Mouse (Mus musculus) limb, embryonic 12.5 days (tissue): ENCODE results near the gene Ppm1h. TPM values are rescaled to one million over a fixed set of nuclear protein-coding genes. Genes with fewer than 3 reads are reported as not detected.
A peak's percentile ranks its signal among the peaks of the same experiment; 100 is the strongest.

Experiments used
- ATAC-seq: fragments of 200-750 bp; cut with Nextera tagmentation; 2 replicates; pipeline ENCODE4 v1.8.0; 2017; ENCODE audit warnings: low read depth, moderate TSS enrichment; ENCODE audit not compliant: insufficient number of reproducible peaks, insufficient read depth, low FRiP score, low TSS enrichment
- H3K27ac ChIP-seq: fragments of 300-500 bp; sonication (generic); 2 replicates; pipeline ENCODE4 v1.5.1; 2016; ENCODE audit warnings: mild to moderate bottlenecking, moderate library complexity
- H3K27me3 ChIP-seq: fragments of 300-500 bp; sonication (generic); 2 replicates; pipeline ENCODE4 v1.6.1; 2016; ENCODE audit warnings: mild to moderate bottlenecking, moderate library complexity
- H3K36me3 ChIP-seq: fragments of 300-500 bp; sonication (generic); 2 replicates; pipeline ENCODE4 v1.6.1; 2016; ENCODE audit warnings: mild to moderate bottlenecking, moderate library complexity
- H3K4me1 ChIP-seq: fragments of 300-500 bp; sonication (generic); replicated peaks from 2 replicates; pipeline ENCODE4 v1.6.1; 2016
- H3K4me2 ChIP-seq: fragments of 300-500 bp; sonication (generic); 2 replicates; pipeline ENCODE4 v1.6.1; 2016; ENCODE audit warnings: mild to moderate bottlenecking, moderate library complexity
- H3K4me3 ChIP-seq: fragments of 300-500 bp; sonication (generic); replicated peaks from 2 replicates; pipeline ENCODE4 v1.5.1; 2016; ENCODE audit warnings: mild to moderate bottlenecking
- H3K9ac ChIP-seq: fragments of 300-500 bp; sonication (generic); replicated peaks from 2 replicates; pipeline ENCODE4 v1.6.1; 2016; ENCODE audit warnings: mild to moderate bottlenecking, moderate library complexity
- H3K9me3 ChIP-seq: fragments of 300-500 bp; sonication (generic); 2 replicates; pipeline ENCODE4 v1.6.1; 2016; ENCODE audit warnings: mild to moderate bottlenecking, moderate library complexity
- WGBS: fragments of 180-500 bp; shearing (Covaris S2); methylation state at CpG from one replicate; pipeline ENCODE4 v1.1.7; 2016; 5-methylcytosine and 5-hydroxymethylcytosine counted together
- polyA plus RNA-seq: library from polyadenylated mRNA; unstranded; fragments of >200 nt; fragmentation: Nextera tagmentation; extraction: Ambion mirVana; gene quantifications from 2 replicates; pipeline ENCODE4 v1.2.1, GENCODE M21; 2016

Gene Ppm1h
- polyA plus RNA-seq, 1 experiment from 2014 or later, result 5.6 TPM

- 0 out of 2 replicates have a peak overlapping the region, but pooled peaks have one; percentile 24 for H3K27ac ChIP-seq
- H3K9me3 ChIP-seq, result 0 out of 2 replicates have a peak, but pooled peaks cover 3% of the 10 kb centered on the region
- H3K4me2 ChIP-seq, result no peak overlapping the region
- H3K9ac ChIP-seq, result no peak overlapping the region
- H3K27me3 ChIP-seq, result no peaks in the 10 kb centered on the region
- H3K4me3 ChIP-seq, result no peak overlapping the region
- WGBS, result 38% methylated on average over 7 of the region's 7 CpGs
- ATAC-seq, result no peak
- no peaks in the 10 kb centered on the region for H3K36me3 ChIP-seq
- H3K4me1 ChIP-seq, result peaks cover 48% of the 10 kb centered on the region
These were observed 91.8 kb downstream of the Ppm1h start for GRCm38 (mm10) chr10:122770337-122770736.

GRCm38 (mm10) chr10:122770987-122771386 lies 92.4 kb downstream of the Ppm1h start:
- WGBS, result 61% methylated on average over 5 of the region's 5 CpGs
- H3K9ac ChIP-seq, result no peak overlapping the region
- H3K36me3 ChIP-seq, result no peaks in the 10 kb centered on the region
- no peak for ATAC-seq
- no peak overlapping the region for H3K4me2 ChIP-seq
- peaks cover 42% of the 10 kb centered on the region for H3K4me1 ChIP-seq
- H3K9me3 ChIP-seq, result 0 out of 2 replicates have a peak, but pooled peaks cover 3% of the 10 kb centered on the region
- no peak overlapping the region for H3K27ac ChIP-seq
- no peak overlapping the region for H3K4me3 ChIP-seq
- H3K27me3 ChIP-seq, result no peaks in the 10 kb centered on the region

GRCm38 (mm10) chr10:122774169-122774568 lies 95.6 kb downstream of the Ppm1h start:
- H3K4me2 ChIP-seq, result no peak overlapping the region
- H3K36me3 ChIP-seq, result no peaks in the 10 kb centered on the region
- H3K9me3 ChIP-seq, result 0 out of 2 replicates have a peak, but pooled peaks cover 3% of the 10 kb centered on the region
- H3K27ac ChIP-seq, result no peak overlapping the region
- ATAC-seq, result no peak
- 84% methylated on average over 7 of the region's 7 CpGs for WGBS
- no peak overlapping the region for H3K4me3 ChIP-seq
- H3K27me3 ChIP-seq, result no peaks in the 10 kb centered on the region
- H3K4me1 ChIP-seq, result peaks cover 44% of the 10 kb centered on the region
- H3K9ac ChIP-seq, result no peak overlapping the region

GRCm38 (mm10) chr10:122777436-122777835 lies 98.9 kb downstream of the Ppm1h start:
- WGBS, result 37% methylated on average over 3 of the region's 3 CpGs
- Histone ChIP-seq H3K4me3 (no peak overlapping the region), H3K27ac (no peak overlapping the region), H3K4me1 (peaks cover 31% of the 10 kb centered on the region), H3K36me3 (no peaks in the 10 kb centered on the region), H3K9ac (no peak overlapping the region), H3K4me2 (no peak overlapping the region), H3K27me3 (no peaks in the 10 kb centered on the region), H3K9me3 (no peaks in the 10 kb centered on the region)
- no peak for ATAC-seq

- 86% methylated on average over 3 of the region's 3 CpGs for WGBS
- H3K4me2 ChIP-seq, result no peak overlapping the region
- peaks cover 35% of the 10 kb centered on the region for H3K4me1 ChIP-seq
- no peaks in the 10 kb centered on the region for H3K36me3 ChIP-seq
- no peak overlapping the region for H3K4me3 ChIP-seq
- H3K27ac ChIP-seq, result no peak overlapping the region
- no peak overlapping the region for H3K9ac ChIP-seq
- H3K9me3 ChIP-seq, result no peaks in the 10 kb centered on the region
- no peak for ATAC-seq
- H3K27me3 ChIP-seq, result no peaks in the 10 kb centered on the region
These were observed 99.5 kb downstream of the Ppm1h start for GRCm38 (mm10) chr10:122777939-122778655.

- whole genome bisulfite sequencing, result 37% methylated on average over 12 of the region's 12 CpGs
- no peak overlapping the region for H3K27ac ChIP-seq
- no peaks in the 10 kb centered on the region for H3K9me3 ChIP-seq
- no peak for ATAC-seq
- no peak overlapping the region for H3K9ac ChIP-seq
- H3K4me3 ChIP-seq, result no peak overlapping the region
- no peaks in the 10 kb centered on the region for H3K36me3 ChIP-seq
- H3K4me2 ChIP-seq, result no peak overlapping the region
- H3K27me3 ChIP-seq, result no peaks in the 10 kb centered on the region
- peaks cover 35% of the 10 kb centered on the region for H3K4me1 ChIP-seq
These were observed 100.8 kb downstream of the Ppm1h start for GRCm38 (mm10) chr10:122779351-122779750.

- no peaks in the 10 kb centered on the region for H3K9me3 ChIP-seq
- no peaks in the 10 kb centered on the region for H3K27me3 ChIP-seq
- no peak overlapping the region for H3K4me3 ChIP-seq
- H3K4me1 ChIP-seq, result peaks cover 23% of the 10 kb centered on the region
- no peak overlapping the region for H3K4me2 ChIP-seq
- no peak overlapping the region for H3K27ac ChIP-seq
- no peaks in the 10 kb centered on the region for H3K36me3 ChIP-seq
- peak; percentile 50; the same call in 1 of the 2 replicates for ATAC-seq
- WGBS, result 21% methylated on average over 4 of the region's 4 CpGs
- no peak overlapping the region for H3K9ac ChIP-seq
These were observed 104.2 kb downstream of the Ppm1h start for GRCm38 (mm10) chr10:122782755-122783154.

- Histone ChIP-seq H3K9me3 (no peaks in the 10 kb centered on the region), H3K4me3 (no peak overlapping the region), H3K9ac (no peak overlapping the region), H3K4me1 (peaks cover 23% of the 10 kb centered on the region), H3K36me3 (no peaks in the 10 kb centered on the region), H3K4me2 (no peak overlapping the region), H3K27ac (no peak overlapping the region), H3K27me3 (peaks cover 4% of the 10 kb centered on the region)
- no peak for ATAC-seq
- WGBS, result 47% methylated on average over 12 of the region's 12 CpGs
These were observed 111.1 kb downstream of the Ppm1h start for GRCm38 (mm10) chr10:122789648-122790170.

GRCm38 (mm10) chr10:122792021-122792966 lies 113.7 kb downstream of the Ppm1h start:
- 3% methylated on average over 21 of the region's 21 CpGs for whole genome bisulfite sequencing
- Histone ChIP-seq H3K27me3 (peaks cover 4% of the 10 kb centered on the region), H3K36me3 (no peaks in the 10 kb centered on the region), H3K4me1 (peaks cover 23% of the 10 kb centered on the region), H3K9ac (no peak overlapping the region; the same call in 1 of the 2 replicates), H3K4me2 (peak overlapping the region; percentile 50), H3K4me3 (peak overlapping the region; percentile 22), H3K27ac (peak overlapping the region; percentile 83), H3K9me3 (no peaks in the 10 kb centered on the region)
- ATAC-seq, result peak; percentile 83

- no peak overlapping the region for H3K9ac ChIP-seq
- H3K9me3 ChIP-seq, result no peaks in the 10 kb centered on the region
- no peak overlapping the region for H3K4me2 ChIP-seq
- no peak for ATAC-seq
- 0 out of 2 replicates have a peak overlapping the region, but pooled peaks have one; percentile 30 for H3K27ac ChIP-seq
- H3K4me3 ChIP-seq, result no peak overlapping the region
- WGBS, result 45% methylated on average over 11 of the region's 11 CpGs
- H3K36me3 ChIP-seq, result no peaks in the 10 kb centered on the region
- peaks cover 4% of the 10 kb centered on the region for H3K27me3 ChIP-seq
- H3K4me1 ChIP-seq, result peaks cover 23% of the 10 kb centered on the region
These were observed 114.6 kb downstream of the Ppm1h start for GRCm38 (mm10) chr10:122793193-122793592.
